Mouse (Mus musculus) WW6 (cell line): ENCODE results near the gene Eef1akmt4.
A peak's percentile ranks its signal among the peaks of the same experiment; 100 is the strongest.

Experiments used
- DNase-seq: peaks from one replicate; pipeline ENCODE4 v3.0.0-alpha.2; 2013; ENCODE audit warnings: low read depth, low spot score

Eef1akmt4 gene

DNA sequence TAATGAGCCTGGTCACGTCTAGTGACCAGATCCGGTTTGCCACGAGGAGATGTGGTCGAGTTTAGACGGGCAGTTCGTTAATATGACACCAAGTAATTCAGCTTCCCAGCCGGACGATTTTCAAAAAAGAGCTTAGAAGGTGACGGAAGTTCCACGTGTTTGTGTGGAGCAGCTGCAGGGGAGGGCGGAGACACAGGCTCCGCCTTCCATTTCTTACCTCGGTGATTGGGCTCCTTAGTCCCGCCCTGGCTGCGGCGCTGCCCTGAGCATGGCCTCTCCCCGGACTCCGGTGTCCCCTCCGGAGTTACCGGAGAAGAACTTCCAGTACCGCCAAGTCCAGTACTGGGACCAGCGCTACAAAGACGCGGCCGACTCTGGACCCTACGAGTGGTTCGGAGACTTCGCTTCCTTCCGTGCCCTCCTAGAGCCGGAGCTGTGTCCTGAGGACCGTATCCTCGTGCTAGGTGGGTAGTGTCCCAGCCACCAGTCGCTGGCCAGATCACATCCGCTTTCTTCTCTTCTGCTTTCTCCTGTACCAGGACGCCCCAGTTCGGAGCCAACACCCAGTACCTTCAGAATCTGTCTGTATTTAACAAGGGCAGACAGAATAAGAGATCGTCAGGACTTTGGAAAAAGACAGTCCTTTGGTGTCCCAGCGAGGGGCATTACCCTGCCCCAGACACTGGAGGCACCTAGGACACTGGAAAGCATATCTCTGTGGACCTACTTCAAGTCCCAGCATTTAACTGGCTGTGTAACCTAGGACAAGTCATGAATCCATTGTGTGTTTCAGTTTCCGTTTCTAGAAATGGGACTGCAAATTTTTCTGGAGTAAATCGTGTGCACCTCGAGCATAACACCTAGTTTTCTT, at the start of gene Eef1akmt4, which contains the start of the genes Gm49333 and Alg3:
Gene Eef1akmt4, plus strand, starts transcription at position 237 of the 871 bp plus-strand sequence.
Gene Gm49333, plus strand, starts transcription at position 254 of the 871 bp plus-strand sequence.
Gene Alg3, minus strand, starts transcription at position 379 of the 871 bp plus-strand sequence.
- no peak for DNase-seq

DNA sequence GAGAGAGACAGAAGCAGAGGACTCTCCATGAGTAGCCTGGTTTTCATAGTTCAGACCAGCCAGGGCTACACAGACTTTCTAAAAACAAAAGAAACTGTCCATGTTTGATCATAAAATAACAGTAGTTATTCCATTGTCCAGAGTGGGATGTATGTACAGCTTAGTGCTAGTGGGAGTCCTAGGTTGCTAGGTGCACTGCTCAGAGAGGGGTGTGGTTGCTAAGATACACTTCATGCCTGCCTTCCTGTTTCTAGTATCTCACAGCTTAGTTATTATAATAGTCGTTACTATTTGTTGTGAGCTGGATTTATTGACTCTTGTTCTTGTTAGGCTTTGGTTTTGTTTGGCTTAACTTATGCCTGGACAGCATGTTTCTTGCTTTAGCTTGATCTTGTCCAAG, 46.3 kb upstream of the Eef1akmt4 start:
- DNase-seq, result no peak

DNA sequence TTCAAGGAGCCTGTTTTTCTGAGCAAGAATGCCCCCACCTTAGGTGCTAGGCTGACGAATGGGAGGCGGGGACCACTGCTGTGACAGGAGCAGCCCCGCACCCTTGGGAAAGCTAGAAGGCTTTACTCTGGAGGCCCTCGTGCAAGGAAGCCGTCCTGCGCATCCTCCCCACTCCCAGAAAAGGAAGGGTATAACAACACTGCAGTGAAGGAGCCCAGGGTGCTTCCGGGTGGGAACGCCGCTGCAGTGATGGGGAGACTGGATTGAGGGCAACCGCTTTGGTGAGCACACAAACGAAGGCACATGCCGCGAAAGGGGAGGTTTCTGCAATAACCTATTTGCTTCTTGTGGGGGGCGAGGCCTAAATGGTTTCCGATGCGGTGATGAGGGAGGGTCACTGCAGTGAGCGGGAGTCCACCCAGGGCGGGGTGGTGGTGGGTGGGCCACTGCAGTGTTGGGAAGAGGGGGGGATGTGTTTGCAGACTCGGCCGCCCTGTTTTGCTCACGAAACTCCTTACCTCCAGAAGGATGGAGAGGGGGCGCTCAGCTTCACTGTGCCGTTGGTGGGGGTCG, 21.9 kb upstream of the Eef1akmt4 start, which contains the start of gene Vwa5b2:
Gene Vwa5b2, plus strand, starts transcription at position 106 of the 573 bp plus-strand sequence.
- no peak for DNase-seq

DNA sequence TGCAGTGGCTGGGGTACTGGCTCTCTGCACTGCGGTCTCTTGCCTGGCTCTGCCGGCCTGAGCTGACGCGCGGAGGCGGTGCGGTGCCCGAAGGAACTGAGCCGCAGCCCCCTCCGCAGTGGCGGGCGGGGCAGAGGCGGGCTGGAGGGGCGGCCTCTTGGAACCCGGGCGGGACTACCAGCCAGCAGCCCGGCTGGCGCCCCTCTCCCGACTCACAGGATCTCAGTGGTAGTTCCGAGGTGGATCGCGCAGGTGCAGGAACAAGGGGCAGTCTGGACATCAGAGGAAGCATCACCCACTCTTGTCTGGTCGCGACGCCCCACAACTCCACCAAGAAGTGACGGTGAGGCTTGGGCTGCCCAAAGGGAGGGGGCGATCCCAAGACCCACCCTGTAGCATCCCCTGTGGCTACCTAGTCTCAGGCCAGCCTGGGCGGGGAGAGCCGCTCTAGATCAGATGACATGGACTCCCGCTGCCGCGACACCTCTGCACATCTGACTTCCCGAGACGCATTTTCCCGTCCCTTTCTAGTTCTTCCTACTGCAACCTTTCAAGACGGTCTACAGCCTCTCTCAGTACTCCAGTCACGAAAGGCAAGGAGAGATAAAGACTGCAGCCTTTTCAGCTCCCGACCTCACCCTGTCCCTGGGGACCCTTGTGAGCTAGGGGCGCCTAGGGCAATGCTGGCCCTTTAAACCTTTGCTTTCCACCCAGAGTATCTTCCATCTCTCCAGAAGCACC, 21.3 kb upstream of the Eef1akmt4 start:
- no peak for DNase-seq

DNA sequence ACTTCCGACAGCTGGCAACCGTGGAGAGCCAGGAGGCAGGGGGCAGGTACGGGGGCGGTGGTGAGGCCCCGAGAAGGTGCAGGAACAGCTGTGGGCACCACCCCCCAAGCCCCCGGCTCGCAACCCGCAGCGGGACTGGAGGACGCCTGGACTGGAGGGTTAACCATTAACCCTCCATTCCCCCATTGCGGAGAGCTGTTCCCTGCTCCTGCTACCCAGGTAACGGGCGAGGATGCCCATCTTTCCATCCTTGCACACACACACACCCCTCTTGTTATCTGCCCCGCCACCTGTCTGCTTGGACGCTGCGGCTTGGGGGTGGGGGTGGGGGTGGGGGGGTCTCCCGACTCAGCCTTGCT, 20.7 kb upstream of the Eef1akmt4 start:
- DNase-seq, result no peak

DNA sequence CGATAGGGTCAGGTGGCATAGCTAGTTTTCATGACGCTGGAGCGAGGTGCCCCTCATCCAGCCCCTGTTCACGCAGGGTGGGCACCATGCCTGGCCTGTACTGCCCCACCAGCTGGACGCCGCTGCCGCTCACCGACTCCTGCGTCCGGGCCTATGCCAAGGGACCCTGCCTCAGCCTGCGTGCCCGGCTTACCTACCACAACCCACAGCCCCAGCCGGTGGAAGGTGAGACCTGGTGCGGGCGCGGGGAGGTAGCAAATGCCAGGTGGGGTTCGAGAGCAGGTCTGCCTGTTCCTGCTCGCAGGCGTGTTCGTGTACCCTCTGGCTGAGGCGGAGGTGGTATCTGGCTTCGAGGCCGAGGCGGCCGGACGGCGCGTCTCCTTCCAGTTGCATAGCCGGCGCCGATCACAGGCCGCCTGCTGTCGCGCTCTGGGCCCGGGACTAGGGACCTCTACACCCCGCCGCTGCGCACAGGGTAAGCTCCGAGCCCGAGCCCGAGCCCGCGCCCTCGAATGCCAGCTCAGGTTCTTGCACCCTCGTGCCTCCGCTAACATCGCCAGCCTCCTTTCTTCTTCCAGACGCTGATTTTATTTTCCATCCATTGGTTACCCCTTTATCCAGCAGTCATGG, 20.2 kb upstream of the Eef1akmt4 start:
- DNase-seq, result no peak

DNA sequence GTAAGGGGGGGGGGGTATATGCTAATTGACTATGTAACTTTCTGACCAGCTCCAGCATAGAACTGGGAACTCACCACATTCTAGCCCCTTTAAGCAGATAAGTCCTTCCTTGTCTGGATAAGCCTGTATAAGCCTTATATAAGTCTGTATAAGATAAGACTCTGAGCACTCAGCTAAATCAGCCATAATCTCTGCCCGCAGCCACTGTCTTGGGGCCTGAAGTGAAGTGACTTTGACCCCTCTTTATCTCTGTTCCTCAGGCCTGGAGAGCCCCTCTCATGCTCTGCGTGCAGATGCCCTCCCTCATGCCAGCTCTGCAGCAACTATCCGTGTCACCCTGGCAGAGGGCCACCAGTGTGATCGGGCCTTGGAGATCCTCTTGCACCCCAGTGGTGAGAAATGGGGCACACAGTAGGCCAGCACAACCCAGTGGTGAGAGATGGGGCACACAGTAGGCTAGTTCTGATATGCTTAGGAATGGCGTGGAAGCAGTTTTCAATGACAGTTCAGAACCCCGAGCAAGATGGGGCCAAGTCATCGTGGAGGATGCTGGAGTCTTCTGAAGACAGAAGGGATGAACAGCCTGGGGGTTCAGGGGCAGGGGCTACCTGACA, 16.2 kb upstream of the Eef1akmt4 start:
- DNase-seq, result no peak

DNA sequence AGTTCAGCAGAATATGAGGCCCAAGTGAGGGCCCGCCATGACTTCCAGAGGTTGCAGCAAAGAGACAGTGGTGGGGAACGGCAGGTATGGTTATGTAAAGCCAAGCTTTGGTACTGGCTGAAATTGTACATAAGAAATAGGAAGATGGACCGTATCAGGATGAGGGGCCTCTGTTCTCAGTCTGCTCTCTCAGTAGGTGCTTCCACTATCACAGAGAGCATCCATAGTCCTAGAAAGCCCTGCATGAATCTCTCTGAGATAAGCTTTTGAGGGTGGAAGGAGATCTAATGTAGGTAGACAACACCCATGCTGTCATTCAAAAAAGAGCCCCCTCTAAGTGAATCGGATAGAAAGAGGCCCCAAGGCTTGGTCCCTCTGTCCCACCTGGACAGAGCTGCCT, 15.7 kb upstream of the Eef1akmt4 start:
- no peak for DNase-seq

DNA sequence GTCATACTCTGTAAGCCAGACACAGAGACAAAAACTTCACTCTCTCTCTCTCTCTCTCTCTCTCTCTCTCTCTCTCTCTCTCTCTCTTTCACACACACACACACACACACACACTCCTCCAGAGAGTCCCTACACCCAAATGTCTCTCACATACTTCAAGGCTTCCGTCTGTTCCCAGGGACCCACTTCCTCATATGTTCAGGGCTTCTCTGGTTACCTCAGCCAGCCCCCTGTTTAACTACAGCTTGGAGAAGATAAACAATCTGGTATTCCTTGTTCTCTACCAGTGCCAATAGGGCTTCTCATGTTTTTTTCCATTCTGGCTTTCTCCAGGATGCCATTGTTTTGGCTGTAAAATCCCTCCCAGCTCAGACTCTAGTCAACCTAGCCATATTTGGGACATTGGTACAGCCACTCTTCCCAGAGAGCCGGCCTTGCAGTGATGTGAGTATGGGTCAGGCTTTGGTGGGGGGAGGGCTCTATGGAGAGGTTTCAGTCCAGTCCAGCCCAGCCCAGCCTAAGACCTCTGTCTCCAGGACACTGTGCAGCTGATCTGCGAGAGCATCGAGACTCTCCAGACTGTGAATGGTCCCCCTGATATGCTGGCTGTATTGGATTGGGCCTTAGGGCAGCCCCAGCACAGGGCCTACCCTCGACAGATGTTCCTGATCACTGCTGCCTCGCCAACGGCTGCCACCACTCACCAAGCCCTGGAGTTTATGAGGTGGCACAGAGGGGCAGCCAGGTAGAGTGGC, 14.5 kb upstream of the Eef1akmt4 start:
- DNase-seq, result no peak

DNA sequence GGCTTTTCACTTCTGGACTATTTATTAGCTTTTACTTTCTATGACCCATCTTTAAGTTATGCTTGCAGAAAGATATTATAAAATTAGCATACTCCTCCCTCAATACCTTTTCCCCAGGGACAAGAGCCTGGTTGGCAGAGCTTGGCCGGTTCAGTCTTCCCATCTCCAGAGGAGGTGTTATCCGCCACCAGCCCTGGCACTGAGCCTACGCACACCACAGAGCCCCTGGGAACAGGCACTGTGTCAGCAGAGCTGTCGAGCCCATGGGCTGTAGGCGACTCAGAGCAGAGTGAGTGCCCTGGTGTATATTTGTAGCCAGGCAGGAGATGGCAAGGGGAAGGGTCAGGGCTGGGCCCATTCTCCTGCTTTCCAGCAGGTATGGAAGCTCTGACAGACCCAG, 10.9 kb upstream of the Eef1akmt4 start:
- no peak for DNase-seq

DNA sequence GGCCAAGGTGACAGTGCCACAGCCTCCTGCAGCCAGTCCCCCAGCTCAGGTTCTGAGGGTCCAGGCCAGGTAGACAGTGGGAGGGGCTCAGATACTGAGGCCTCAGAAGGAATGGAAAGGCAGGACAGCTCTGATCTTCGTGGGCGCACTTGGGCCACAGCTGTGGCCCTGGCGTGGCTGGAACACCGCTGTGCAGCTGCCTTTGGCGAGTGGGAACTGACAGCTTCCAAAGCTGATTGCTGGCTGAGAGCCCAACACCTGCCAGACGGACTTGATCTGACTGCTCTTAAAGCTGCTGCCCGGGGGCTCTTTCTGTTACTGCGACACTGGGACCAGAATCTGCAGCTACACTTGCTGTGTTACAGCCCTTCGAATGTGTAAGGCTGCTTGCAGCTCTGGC, 6.7 kb upstream of the Eef1akmt4 start:
- DNase-seq, result no peak

DNA sequence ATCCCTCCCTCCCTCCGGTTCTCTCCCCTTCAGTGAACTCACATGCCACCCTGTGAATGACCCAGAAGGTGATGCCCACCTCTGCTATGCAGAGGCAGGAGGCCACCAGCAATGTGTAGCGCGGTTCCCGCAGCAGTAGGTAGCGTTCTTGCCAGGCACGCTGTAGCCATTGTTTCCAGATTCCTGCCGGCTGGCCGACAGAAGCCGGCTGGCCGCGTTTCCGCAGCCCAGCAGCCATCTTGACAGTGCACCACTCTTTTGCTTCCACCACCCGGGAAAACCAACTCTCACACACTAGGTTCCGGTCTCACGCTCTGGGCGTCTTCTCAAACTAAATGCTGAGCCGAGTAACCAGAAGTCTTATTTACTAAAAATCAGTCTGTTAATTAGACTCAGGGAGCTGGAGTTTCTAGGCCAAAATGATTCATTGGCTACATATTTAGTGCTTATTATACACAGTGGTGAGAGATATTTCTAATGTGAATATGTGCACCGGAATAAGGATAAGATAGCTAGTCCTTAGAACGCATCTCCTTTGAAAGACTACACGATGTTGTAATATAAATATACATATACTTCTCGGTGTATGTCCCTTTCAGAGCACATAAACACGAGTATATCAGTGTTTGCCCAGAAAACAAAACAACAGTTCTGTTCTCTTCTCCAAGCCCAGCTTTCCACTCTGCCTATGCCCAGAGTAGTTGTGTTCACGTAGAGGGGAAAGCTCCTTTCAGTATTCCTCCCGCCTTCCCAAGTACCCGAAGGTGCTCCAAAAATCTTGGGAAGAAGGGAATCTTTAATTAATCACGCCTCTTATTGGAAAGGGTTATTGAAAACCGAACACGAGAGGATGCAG, 664 bp upstream of the Eef1akmt4 start:
- peak; percentile 79 for DNase-seq

DNA sequence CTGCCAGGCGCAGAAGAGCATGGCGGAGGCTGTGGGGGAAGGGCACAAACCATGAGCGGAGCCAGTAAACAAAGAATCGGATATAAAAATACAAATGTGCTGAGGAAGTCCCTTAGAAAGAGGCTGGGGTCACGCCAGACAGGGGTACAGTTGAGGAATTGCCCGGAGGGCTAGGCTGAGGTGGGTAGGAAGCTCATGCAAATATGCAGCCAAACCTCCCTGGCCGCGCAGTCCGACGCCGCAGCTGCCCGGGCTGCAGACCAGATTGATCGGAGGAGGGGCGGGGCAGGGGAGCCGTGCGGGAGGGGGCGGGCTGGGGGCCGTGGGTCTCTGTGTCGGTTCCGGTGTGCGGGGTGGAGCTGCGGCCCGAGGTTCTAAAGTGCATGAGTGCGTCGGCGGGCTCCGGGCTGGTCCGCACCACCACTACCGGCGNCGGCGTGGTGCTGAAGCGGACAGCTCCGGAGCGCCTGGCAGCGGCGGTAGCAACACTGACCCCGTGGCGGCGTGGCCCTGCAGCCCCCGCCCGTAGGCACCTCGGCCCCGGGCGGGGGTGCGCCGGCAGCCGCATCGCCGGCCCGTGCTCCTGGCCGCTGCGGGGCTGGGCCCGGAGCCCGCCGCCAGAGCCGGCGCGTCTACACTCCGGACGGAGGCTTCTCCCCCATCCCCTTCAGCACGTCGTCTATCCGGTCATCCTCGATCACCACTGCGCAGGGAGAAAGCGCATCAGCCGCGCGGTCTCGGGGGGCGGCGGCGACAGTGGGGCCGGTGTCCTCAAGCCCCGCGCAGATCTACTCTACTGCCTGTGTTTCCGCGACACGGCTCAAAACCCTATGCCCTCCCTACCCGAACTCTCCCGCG, 8.4 kb downstream of the Eef1akmt4 start:
- DNase-seq, result no peak

DNA sequence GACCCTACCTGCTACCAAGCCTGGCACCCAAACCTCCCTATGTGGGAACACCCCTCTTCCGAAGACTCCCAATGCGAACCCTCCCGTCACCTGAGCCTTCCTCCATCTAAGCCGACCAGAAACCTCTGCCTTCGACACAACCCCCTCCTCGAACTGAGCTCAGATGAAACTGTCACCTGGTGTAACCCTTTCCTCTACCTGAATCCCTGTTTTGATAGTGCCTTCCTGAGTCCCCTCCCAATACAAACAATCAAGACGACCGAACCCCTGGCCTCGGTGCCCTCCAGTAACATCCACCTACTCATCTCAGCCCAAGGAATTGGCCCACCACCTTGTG, 9.0 kb downstream of the Eef1akmt4 start:
- DNase-seq, result no peak

DNA sequence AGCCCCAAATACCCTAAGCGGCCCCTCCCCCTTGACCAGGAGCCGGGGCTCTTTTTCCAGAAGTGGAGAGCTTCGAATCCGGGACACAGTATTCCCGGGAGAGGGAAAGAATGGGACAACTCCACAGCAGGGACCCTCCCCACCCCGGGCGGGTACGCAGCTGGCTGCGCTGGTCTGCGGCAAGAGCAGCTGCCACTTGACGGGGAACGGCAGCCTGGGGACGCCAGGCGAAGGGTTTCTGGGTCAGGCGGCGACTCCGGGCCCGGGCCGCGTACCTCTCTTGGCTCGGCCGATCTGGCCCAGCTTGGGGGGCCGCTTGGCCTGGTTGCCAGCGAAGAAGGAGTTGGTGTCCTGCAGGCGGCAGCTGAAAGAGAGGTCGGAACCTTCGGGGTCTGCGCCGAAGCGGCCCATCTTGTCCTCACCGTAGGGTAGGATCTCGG, 9.4 kb downstream of the Eef1akmt4 start:
- DNase-seq, result no peak

DNA sequence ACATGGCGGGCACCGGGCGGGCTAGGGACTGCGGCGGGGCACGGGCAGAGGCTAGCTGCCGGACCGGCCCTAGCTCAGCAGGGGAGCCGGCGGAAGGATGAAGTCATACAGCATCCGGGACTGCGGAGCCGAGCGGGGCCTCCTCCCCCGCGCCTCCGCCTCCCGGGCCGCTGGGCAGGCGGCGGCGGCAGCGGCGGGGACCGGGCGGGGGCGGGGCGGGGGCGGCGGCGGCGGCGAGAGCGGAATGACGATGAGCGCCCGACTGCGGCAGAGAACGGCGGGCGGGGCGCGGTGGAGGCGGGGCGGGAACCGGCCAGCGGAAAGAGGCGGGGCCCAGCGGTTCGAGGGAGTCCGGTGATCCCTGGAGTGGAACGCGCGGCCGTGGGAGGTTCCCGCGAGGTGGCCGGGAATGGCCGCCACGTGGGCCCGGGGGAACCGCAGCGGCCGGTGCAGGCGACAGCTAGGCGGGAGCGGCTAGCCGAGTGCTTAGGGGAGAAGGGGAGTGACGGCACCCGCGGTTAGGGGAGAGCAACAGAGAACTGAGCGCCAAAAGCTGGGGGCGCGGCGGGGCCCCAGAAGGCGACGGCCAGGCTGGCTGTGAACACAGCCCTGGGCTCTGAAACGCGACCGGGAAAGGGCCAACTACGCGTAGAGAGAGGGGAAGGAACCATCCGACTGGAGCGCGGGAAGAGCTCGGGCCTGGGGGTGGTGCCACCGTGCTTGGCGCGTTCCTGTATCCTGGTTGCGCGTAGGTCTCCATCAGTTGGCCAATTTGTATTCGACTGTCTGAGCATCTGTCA, 10.0 kb downstream of the Eef1akmt4 start, which contains the start of gene Camk2n2:
Gene Camk2n2, minus strand, starts transcription at position 97 of the 800 bp plus-strand sequence.
- DNase-seq, result no peak

DNA sequence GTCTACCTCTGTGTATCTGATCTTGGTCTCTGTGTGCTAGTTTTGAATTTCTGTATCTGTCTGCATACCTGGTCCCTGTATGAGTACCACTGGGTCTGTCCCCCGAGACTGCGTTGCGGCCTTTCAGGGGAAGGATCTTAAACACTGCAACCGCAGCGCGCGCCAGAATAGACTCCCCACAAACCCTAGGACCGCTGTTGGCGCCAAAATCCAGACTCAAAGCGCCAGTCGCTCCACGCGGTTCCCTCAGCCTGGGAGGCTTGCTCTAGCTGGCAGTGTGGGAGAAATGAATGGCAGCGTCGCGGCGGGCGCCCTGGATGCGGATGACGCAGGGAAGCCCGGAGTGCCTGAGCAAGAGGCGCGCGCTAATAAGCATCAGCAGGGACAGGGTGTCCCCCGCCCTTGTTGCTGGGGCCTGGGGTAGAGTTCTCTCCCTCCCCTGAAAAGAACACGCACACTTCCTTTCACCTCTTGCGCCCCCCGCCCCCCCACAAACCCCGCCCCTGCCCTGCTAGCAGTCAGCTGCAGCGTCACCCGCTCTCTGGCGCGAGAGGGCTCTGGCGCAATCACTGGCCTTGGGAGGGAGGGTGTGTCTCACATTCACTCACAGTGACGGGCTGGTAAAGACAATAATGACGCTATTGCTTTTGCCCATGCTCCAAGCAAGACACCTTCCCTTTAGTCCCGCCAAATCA, 10.7 kb downstream of the Eef1akmt4 start:
- DNase-seq, result no peak
